Mouse (Mus musculus) lung, embryonic 15.5 days (tissue): Measurements from ENCODE around the gene Icam1. TPM values are rescaled to one million over a fixed set of nuclear protein-coding genes. Genes with fewer than 3 reads are reported as not detected.

Experiments used
- ATAC-seq: fragments of 200-750 bp; cut with Nextera tagmentation; 2 replicates; pipeline ENCODE4 v1.8.0; 2017; ENCODE audit warnings: moderate number of reproducible peaks, borderline replicate concordance; ENCODE audit not compliant: low FRiP score, low TSS enrichment; ENCODE audit errors: extremely low read depth
- H3K27ac ChIP-seq: fragments of 300-500 bp; sonication (generic); 2 replicates; pipeline ENCODE4 v1.5.1; 2015; ENCODE audit warnings: moderate library complexity, mild to moderate bottlenecking, inconsistent platforms
- H3K27me3 ChIP-seq: fragments of 300-500 bp; sonication (generic); 2 replicates; pipeline ENCODE4 v1.6.1; 2015; ENCODE audit warnings: inconsistent platforms
- H3K36me3 ChIP-seq: fragments of 300-500 bp; sonication (generic); 2 replicates; pipeline ENCODE4 v1.6.1; 2015; ENCODE audit warnings: inconsistent platforms
- H3K4me1 ChIP-seq: fragments of 300-500 bp; sonication (generic); 2 replicates; pipeline ENCODE4 v1.6.1; 2015; ENCODE audit warnings: inconsistent platforms
- H3K4me2 ChIP-seq: fragments of 300-500 bp; sonication (generic); 2 replicates; pipeline ENCODE4 v1.6.1; 2015; ENCODE audit warnings: inconsistent platforms, mild to moderate bottlenecking, moderate library complexity
- H3K4me3 ChIP-seq: fragments of 300-500 bp; sonication (generic); 2 replicates; pipeline ENCODE4 v1.5.1; 2015; ENCODE audit warnings: mild to moderate bottlenecking, inconsistent platforms
- H3K9ac ChIP-seq: fragments of 300-500 bp; sonication (generic); 2 replicates; pipeline ENCODE4 v1.6.1; 2015; ENCODE audit warnings: inconsistent platforms
- H3K9me3 ChIP-seq: fragments of 300-500 bp; sonication (generic); 2 replicates; pipeline ENCODE4 v1.6.1; 2016; ENCODE audit warnings: inconsistent platforms
- WGBS: fragments of 180-500 bp; shearing (Covaris S2); methylation state at CpG from one replicate; pipeline ENCODE4 v1.1.7; 2015; 5-methylcytosine and 5-hydroxymethylcytosine counted together
- polyA plus RNA-seq: library from polyadenylated mRNA; unstranded; fragments of >200 nt; fragmentation: Nextera tagmentation; extraction: Ambion mirVana; gene quantifications from 2 replicates; pipeline ENCODE4 v1.2.1, GENCODE M21; 2015

The Icam1 gene
- 55.1 and 57.5 TPM in 2 replicates for polyA plus RNA-seq

DNA sequence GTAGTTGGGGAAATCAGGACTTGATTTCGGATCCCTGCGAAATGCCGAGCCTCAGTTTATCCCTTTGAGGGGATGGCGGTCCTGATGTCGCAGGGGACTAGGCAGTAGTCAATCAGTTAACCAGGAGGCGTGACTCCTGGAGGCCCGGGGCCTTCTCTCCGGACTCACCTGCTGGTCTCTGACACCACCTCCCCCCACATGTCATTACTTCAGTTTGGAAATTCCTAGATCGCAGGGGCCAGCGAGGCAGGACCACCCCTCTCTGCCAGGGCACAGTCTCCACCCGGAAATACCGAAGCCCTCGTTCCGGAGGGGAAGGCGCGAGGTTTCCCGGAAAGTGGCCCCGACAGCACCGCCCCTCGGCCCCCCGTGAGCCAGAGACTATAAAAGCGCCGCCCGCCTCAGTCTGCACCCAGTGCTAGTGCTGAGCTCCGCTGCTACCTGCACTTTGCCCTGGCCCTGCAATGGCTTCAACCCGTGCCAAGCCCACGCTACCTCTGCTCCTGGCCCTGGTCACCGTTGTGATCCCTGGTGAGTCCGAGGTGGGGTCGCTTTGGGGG lies at the start of gene Icam1:
Gene Icam1, plus strand, starts transcription at position 415 of the 560 bp plus-strand sequence.
- peaks cover 18% of the 10 kb centered on the region for H3K27me3 ChIP-seq
- peak within 1 kb of the TSS; percentile 21 for H3K9ac ChIP-seq
- ATAC-seq, result peak; percentile 34; the same call in 1 of the 2 replicates
- peak within 1 kb of the TSS; percentile 77 for H3K4me2 ChIP-seq
- H3K36me3 ChIP-seq, result no peaks in the 10 kb centered on the region
- H3K9me3 ChIP-seq, result no peaks in the 10 kb centered on the region
- peak within 1 kb of the TSS; percentile 50 for H3K4me3 ChIP-seq
- WGBS, result 1% methylated on average over 30 of the region's 30 CpGs
- peaks cover 46% of the 10 kb centered on the region for H3K4me1 ChIP-seq
- H3K27ac ChIP-seq, result peak within 1 kb of the TSS; percentile 55

DNA sequence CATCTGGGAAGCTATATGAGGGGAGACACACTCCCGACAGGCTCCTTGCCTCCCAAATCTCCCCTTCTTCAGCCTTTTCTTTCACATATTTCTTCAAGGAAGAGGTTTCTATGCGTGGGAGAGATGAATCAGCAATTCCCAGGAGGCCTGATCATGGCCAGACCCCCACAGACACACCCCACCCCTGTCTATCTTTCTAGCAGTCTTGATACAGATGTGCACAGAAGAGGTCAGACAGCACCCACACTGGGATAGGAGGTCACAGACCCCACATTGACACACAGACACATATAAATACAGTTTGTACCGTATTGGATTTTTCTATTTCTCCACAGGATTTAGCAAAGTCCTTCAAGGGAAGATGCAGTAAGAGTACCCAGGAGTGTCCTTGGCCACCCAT lies 49.8 kb upstream of the Icam1 start:
- Histone ChIP-seq H3K27ac (no peak overlapping the region), H3K4me3 (no peak overlapping the region), H3K9me3 (no peaks in the 10 kb centered on the region), H3K36me3 (peaks cover 58% of the 10 kb centered on the region), H3K4me1 (peaks cover 3% of the 10 kb centered on the region; the same call in 1 of the 2 replicates), H3K27me3 (no peaks in the 10 kb centered on the region), H3K9ac (no peak overlapping the region), H3K4me2 (no peak overlapping the region)
- ATAC-seq, result no peak
- 75% methylated on average over 3 of the region's 3 CpGs for WGBS

DNA sequence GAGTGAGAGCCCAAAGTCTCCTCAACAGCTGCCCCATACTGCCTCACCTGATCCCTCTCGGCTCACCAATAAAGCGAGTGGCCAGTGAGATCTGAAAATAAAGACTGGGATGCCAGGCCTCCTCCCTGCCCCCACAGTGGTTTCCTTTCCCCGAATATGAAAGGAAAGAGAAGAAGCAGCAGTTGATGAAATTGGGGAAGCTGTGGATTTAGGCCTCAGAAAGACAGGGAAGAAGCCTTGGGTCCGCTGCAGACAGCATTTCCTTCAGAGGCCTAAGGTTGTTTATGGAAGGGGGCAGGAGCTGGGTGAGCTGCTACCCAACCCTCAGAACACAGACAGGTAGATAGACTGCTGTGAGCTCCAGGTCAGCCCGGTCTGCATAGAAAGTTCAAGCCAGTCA lies 49.0 kb upstream of the Icam1 start:
- Histone ChIP-seq H3K4me3 (no peak overlapping the region), H3K9ac (no peak overlapping the region), H3K27me3 (no peaks in the 10 kb centered on the region), H3K9me3 (no peaks in the 10 kb centered on the region), H3K4me1 (peaks cover 10% of the 10 kb centered on the region), H3K36me3 (peaks cover 58% of the 10 kb centered on the region), H3K27ac (no peak overlapping the region), H3K4me2 (no peak overlapping the region)
- no peak for ATAC-seq
- WGBS, result 74% methylated on average over 5 of the region's 5 CpGs

DNA sequence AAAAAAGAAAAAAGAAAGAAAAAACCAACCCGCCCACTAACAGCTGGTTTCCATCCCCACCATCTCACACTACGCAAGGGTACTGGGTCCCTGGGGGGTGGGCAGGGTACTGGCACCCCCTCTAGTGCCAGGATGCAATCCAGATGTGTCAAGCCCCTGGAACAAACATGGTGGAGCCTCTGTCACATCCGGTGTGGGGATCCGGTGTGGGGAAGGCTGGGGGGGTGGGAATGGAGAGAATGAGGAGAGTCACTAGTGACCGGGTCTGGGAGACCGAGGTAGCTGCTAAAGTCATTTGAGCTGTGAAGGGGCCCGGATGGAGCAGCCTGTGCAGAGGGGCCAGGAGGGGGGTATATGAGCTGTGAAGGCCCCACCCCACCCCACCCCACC lies 44.0 kb upstream of the Icam1 start:
- Histone ChIP-seq H3K36me3 (peaks cover 38% of the 10 kb centered on the region), H3K9ac (peak overlapping the region; percentile 47; the same call in 1 of the 2 replicates), H3K4me2 (peak overlapping the region; percentile 79), H3K27ac (peak overlapping the region; percentile 94), H3K4me3 (peak overlapping the region; percentile 90), H3K27me3 (no peaks in the 10 kb centered on the region), H3K4me1 (peaks cover 45% of the 10 kb centered on the region), H3K9me3 (no peaks in the 10 kb centered on the region)
- ATAC-seq, result peak; percentile 62
- 33% methylated on average over 7 of the region's 7 CpGs for WGBS

DNA sequence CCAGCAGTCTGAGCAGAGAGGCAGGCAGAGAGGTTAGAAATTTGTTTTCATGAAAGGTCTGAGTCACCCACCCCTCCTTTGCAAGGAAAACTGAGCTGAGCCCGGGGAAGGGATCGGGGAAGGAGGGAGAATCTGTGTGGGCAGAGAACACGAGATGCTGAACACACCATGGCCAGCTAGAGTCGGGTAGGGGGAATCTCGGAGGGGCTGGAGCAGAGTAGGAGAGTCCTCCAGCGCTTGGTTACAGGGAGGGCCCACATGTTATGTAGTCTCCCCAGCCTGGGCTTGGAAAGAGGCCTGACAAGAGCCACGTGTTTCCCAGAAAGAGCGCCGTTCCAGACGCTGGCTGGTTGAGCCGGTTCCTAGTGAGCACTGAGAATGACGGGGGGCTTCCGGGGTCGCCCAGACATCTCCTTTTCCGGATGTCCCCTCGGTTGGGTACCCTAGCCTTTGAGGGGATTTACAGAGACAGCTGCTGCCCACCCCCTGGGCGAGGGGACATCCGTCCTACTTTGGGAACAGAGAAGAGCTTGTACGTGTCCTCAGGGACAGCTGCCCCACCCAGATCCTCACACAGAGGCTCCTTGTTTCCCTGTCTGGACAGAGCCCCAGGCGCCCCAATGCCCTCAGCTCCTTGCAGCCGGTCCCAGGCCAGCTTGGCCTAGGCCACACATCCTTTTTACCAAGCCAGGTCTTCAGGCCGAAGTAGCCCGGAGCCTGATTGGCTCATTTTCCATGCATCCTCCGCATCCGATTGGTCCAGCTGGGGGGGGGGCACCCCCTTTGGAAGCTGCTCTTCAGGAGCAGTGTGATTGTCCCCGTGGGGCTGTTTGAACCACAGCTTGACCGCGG lies 43.4 kb upstream of the Icam1 start:
- WGBS, result 21% methylated on average over 28 of the region's 28 CpGs
- peak; percentile 19 for ATAC-seq

DNA sequence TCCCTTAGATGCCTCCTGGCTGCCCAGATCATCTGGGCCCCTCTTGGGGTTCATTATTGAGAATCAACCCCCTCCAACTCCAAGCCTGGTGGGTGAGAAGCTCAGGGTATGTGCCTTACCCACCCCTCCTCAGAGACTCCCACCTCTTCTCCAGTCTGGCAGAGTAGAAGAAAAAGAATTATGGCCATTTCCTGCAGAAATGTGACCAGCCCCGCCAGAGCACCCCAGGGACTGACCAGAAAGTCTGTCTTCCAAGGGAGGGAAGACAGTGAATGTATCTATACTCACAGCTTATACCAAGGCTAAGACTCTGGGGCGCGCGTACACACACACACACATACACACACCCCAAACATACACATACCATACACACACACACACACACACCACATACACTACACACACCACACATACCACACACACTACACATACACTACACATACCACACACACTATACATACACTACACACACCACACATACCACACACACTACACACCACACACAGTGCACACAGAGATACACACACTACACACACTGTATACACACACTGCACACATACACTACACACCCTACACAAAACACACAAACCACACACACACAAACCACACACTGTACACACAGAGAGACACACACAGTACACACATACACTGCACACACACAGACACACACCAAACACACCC lies 42.6 kb upstream of the Icam1 start:
- H3K9ac ChIP-seq, result peak overlapping the region; percentile 47

More for the DNA sequence above, 43.4 kb upstream of the Icam1 start:
- H3K36me3 ChIP-seq, result peaks cover 31% of the 10 kb centered on the region
- H3K27me3 ChIP-seq, result no peaks in the 10 kb centered on the region
- peak overlapping the region; percentile 94 for H3K27ac ChIP-seq
- H3K4me3 ChIP-seq, result peak overlapping the region; percentile 90
- no peaks in the 10 kb centered on the region for H3K9me3 ChIP-seq
- peak overlapping the region; percentile 79 for H3K4me2 ChIP-seq
- peak overlapping the region; percentile 47 for H3K9ac ChIP-seq
- peaks cover 49% of the 10 kb centered on the region for H3K4me1 ChIP-seq

DNA sequence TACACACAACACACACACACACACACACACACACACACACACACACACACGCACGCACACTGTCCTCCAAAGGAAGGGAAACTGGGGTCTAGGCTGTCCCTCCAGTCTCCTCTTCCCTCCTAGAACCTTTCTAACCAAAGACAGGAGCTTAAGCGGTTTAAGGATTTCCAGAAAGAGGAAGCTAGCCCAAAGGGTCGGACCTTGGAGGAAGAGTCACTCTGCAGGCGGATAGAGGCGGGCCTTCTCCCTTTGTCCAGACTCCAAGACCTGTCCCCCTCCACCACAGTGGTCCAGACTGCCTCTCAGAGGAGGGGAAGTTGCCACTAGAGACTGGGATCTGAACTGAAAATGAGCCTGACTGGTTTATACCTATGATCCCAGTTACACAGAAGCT lies 42.1 kb upstream of the Icam1 start:
- 29% methylated on average over 6 of the region's 6 CpGs for WGBS
- peak overlapping the region; percentile 47; the same call in 1 of the 2 replicates for H3K9ac ChIP-seq
- peak overlapping the region; percentile 94 for H3K27ac ChIP-seq
- peaks cover 58% of the 10 kb centered on the region for H3K4me1 ChIP-seq
- peak overlapping the region; percentile 90 for H3K4me3 ChIP-seq
- no peak for ATAC-seq
- no peaks in the 10 kb centered on the region for H3K9me3 ChIP-seq
- peaks cover 18% of the 10 kb centered on the region for H3K36me3 ChIP-seq
- H3K27me3 ChIP-seq, result no peaks in the 10 kb centered on the region
- H3K4me2 ChIP-seq, result peak overlapping the region; percentile 79

More for the DNA sequence above, 42.6 kb upstream of the Icam1 start:
- Histone ChIP-seq H3K27ac (peak overlapping the region; percentile 94), H3K36me3 (peaks cover 24% of the 10 kb centered on the region), H3K4me2 (peak overlapping the region; percentile 79), H3K4me1 (peaks cover 53% of the 10 kb centered on the region), H3K9me3 (no peaks in the 10 kb centered on the region), H3K27me3 (no peaks in the 10 kb centered on the region), H3K4me3 (peak overlapping the region; percentile 90)
- WGBS, result 74% methylated on average over 4 of the region's 4 CpGs
- no peak for ATAC-seq

DNA sequence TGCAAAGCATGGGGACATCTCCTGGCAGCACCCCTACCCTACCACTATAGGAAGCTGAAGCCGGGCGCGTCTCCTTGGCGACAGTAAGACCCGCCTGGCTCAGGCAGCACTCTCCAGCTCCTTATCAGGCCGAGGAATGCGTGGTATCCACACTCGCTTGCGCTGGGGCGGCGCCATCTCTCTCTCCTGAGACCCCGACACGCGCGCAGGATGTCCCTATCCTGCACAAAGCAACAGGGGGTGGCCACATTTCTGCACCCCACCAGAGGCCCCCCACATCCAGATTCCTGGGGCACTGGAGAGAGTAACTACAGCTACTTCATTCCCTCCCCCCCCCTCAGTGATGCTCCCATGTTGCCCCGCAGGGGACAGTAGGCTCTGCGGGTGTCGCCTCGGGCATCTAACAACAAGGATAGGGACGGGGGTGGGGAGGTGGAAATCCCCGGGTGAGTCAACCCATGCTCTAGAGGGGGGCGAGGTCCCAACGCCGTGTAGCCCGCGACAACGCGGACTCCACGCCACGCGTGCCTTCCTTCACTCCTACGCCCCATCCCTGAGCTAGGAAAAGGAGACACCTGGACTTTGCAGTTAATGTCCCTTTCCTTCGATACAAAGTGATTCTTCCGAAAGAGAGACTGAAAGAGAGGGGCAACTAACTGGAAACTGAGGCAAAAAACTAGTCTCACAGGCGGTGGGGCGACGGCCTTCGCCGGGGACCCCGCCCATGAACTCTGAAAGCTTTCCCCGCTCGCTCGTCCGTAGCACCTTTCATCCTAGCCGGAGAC lies 40.2 kb upstream of the Icam1 start:
- under 1% methylated on average over 45 of the region's 45 CpGs for WGBS
- ATAC-seq, result peak; percentile 39
- Histone ChIP-seq H3K9ac (peak overlapping the region; percentile 97), H3K27me3 (no peaks in the 10 kb centered on the region), H3K4me3 (peak overlapping the region; percentile 90), H3K36me3 (0 out of 2 replicates have a peak, but pooled peaks cover 4% of the 10 kb centered on the region), H3K9me3 (no peaks in the 10 kb centered on the region), H3K27ac (peak overlapping the region; percentile 98), H3K4me1 (peaks cover 65% of the 10 kb centered on the region), H3K4me2 (peak overlapping the region; percentile 79)

DNA sequence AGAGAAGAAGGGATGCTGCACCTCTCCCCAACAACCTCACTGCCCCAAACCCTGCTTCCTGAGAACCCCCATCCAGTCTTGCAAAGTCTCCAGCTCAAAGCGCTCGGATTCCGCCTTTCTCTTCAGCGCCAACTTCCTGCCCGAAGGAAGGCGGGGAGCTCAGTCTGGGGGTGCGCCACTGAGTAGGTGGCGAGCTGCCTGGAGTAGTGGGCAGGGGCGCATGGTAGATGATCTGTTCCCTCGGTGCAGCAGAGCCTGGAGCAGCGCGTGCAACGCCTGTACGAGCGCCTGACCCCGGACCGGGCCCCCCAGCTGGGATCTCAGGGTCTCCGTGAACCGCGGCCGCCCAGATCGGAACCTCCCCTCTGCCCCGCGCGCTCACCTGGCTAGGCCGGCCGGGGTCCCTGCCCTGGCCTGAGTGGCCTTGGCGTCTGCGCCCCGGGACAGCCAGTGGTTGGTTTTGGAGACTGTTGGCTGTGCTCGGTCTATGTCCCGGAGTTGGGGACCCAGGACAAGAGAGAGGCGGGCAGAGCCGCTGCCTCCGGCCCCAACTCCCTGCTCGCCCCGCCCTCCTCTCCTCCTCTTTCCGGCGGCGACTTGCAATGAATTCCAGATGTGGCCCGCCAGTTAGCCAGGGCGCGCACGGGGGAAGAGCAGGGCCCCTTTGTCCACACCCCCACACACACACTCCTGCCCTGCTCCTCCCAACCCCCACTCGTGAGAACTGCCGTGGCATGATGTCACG lies 39.4 kb upstream of the Icam1 start, which contains the start of gene S1pr2:
Gene S1pr2, minus strand, starts transcription at position 566 of the 745 bp plus-strand sequence.
- under 1% methylated on average over 47 of the region's 47 CpGs for WGBS
- peak; percentile 80 for ATAC-seq
- no peaks in the 10 kb centered on the region for H3K27me3 ChIP-seq
- no peaks in the 10 kb centered on the region for H3K9me3 ChIP-seq
- no peaks in the 10 kb centered on the region for H3K36me3 ChIP-seq
- H3K9ac ChIP-seq, result peak within 1 kb of the TSS; percentile 97
- H3K27ac ChIP-seq, result peak within 1 kb of the TSS; percentile 98
- H3K4me2 ChIP-seq, result peak within 1 kb of the TSS; percentile 79
- peaks cover 58% of the 10 kb centered on the region for H3K4me1 ChIP-seq
- H3K4me3 ChIP-seq, result peak within 1 kb of the TSS; percentile 90

DNA sequence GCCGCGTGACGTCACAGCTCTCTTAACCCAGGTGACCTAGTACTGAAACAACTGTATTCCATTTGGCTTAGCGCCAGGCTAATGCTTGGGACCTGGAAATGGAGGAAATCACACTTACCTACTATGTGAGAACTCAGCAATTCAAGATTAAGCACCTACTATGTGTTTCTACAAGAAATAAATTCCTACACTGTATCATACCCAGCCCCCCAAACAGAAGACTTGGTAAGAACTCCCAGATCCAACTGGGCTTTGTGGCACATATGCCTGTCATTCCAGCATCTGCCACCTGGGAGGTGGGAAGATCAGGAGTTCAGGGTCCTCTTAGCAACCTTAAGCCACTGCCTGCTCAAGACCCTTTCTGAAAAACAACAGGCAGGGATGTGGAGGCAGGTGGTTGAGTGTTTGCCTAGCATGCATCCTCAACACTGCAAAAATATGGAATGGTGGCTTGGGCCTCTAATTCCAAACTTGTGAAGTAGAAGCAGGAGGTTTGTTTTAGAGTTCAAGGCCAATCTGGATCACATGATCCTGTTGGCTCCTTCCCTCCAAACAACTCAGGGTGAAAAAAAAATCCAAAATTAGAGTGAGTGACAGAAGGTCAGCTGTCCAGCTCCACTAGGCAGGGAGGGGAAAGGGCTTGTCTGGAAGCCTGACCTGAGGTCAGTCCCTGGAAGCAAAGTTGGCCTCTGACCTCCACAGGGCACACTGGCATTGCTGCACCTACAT lies 38.7 kb upstream of the Icam1 start:
- 3% methylated on average over 4 of the region's 4 CpGs for WGBS
- Histone ChIP-seq H3K36me3 (no peaks in the 10 kb centered on the region), H3K4me2 (peak overlapping the region; percentile 79), H3K27me3 (no peaks in the 10 kb centered on the region), H3K4me3 (peak overlapping the region; percentile 90), H3K9ac (peak overlapping the region; percentile 97), H3K4me1 (peaks cover 51% of the 10 kb centered on the region), H3K9me3 (no peaks in the 10 kb centered on the region), H3K27ac (peak overlapping the region; percentile 98)
- ATAC-seq, result no peak
